Mouse (Mus musculus): ENCODE results near the gene Galnt14.
A peak's percentile ranks its signal among the peaks of the same experiment; 100 is the strongest.

Gene Galnt14

DNA sequence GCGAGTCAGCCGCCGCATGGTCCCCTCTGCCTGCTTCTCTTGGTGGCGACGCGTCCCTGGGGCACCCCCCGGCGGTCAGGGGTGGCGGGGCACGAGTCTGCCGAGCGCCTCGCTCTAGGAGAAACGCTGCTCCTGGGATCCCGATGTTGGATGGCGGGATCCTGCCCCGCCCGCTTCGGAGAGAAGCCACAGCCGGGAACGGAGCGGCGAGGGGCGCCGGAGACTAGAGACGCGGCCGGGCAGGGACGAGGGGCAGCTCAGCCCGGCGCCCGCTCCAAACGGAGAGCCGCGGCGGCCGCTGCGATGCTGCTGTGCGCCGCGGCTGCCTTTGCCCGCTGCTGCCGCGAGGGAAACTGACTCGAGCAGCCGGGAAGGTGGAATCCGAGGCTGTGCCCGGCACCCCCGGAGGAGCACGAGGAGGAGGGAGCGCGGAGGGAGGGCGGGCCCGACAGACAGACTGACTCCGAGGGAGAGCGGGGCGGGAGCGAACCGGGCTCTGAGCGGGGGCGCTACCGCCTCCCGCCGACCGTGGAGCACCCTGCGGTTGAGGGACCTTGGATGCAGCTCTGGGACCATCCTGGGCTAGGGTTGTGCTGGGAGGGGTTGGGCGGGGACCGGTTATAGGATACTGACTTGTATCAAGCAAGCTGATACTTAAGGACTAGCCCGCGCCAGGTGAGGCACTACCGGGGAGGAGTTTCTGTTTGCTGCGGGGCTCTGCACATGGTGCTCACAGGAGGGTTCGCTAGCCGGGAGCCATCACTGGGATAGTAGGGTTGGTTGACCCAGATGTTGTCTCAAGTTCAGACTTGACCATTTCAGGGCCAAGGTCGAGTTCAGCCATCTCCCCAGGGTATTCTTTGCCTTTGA, at the start of gene Galnt14:
TSS of gene Galnt14 (minus strand) at position 412 of the 870 bp plus-strand sequence.
- peak; percentile 16 for DNase-seq (ENCODE audit: low spot score)

DNA sequence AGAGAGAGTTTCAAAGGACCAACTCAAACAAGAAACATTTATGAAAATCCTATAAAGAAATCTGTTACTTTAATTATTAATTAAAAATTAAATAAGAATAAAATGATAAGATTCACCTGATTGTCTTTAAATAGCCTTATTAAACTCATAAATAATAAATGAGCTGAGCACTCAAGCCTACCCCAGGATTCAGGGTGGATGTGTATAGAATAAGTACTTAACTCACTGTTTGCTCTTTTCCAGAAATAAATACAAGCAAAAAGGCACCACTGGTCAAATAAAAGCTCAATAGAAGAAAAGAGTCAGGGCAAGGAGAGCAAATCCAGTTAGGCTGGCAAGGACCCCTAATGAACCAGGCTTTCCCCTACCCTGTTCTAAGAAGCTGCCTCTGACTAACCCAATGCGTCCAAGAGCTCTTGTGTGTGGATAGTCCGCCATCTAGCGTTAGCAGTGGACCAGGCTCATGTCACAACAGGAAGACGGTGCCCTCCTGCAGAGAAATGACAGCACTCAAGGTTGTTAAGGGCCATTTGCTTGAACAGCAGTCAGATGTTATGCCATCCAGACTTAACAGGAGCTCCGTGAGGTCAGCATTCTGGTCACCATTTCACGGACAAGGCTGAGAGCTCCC, 33.5 kb upstream of the Galnt14 start:
- peak; percentile 29 for DNase-seq (ENCODE audit: low spot score)

DNA sequence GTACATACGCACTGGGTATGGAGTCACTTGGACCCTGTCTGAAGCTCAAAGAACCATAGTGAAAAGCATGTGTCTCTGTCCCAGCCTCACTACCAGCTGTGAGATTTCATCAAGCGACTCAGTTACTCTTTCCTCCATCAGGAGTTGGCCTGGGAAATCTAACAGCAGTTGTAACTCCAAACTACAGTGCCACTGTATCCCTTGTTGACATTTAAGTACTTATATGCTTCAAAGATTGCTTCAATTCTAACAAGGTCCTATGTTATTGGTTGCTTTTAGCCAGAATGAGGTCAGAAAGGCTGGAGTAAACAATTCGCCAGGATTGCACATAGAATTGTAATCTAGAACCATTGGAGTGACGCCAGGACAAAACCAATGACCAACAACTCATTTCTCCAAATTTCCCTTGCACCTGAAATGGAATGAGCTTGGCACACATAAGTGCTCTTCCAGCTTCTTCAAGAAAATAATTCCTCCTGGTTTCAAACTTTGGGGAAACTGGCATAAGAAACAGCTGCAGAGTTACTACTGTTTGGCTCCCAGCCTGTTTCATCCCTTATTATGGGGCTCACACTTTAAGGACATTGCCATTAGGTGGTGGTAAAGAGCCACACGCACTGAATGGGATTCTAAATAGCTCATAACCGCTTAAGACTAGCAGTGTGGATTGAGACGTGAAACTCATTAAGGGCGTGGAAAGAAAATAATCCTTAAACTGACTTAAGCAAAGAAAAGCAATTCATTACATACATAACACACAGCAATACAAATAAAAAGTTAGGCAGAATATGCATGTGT, 13.8 kb upstream of the Galnt14 start:
- DNase-seq (ENCODE audit: low spot score): no peak

GRCm38 (mm10) chr17:73719021-73719748, 8.9 kb upstream of the Galnt14 start:
- DNase-seq (ENCODE audit: low spot score): no peak

DNA sequence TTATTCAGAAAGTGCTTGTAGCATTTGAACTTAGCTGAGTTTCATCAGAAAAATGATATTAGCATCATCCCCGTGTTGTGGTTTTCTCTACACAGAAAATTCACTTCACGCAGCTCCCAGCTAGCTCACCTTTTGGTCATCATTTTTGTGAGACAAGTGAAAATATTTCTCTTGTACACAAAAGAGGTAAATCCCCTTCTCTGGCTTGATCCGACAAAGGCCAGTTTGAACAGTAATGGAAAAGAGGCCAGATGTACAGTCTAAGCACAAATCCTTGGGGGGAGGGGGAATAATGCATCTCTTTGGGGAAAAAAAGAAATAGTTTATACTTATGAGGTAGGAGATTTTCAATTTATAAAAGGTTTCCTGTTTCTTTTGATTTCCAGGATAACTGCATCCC, 6.4 kb upstream of the Galnt14 start:
- no peak for DNase-seq (ENCODE audit: low spot score)

GRCm38 (mm10) chr17:73714440-73715221, 4.4 kb upstream of the Galnt14 start:
- no peak for DNase-seq (ENCODE audit: low spot score)

- no peak for DNase-seq (ENCODE audit: low spot score)
Measured at GRCm38 (mm10) chr17:73713347-73713746, 3.1 kb upstream of the Galnt14 start.

- DNase-seq (ENCODE audit: low spot score): no peak
Measured at GRCm38 (mm10) chr17:73711919-73712318, 1.7 kb upstream of the Galnt14 start.

DNA sequence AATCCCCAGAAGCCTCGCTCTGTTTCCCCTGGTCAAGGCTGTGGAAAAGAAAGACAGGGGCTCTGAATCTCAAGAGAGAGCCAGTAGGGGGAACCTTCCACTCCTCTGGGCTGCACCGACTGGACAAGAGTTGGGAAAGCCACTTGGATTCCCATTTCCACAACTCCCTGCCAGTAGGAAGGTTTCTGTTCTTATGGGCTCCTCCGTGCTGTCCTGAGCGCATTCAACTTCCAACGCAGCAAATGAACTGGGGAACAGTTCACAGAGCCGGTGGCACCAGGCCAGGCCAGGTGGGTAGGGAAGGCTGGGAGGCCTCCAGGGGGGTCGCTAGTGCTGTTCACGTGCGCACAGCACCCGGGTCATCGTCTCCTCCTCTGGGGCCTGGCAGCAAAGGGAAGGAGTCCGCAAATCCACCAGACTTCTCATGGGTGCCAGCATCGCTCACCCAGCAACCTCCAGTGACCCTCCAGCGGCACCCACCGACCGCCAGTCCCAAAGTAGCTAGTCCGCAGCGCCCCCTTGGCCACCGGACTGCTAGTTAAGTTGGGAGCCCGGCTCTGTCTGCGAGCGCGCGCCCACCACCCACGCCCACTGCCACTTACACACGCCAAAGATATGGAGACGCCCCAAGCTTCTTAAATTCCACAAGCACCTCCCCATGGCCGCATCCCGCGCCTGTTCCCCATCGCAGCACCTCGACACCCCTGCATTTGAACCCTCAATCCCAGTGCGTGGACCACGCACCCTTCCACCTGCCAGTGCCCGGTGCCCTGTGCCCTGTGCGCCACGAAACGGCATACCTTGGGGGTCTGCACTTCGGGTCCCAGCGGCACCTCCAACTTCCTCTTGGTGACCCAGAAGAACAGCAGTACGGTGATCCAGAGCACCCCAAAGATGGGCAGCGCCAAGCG, 867 bp downstream of the Galnt14 start:
- peak; percentile 11 for DNase-seq (ENCODE audit: low spot score)

GRCm38 (mm10) chr17:73708451-73708850, 1.8 kb downstream of the Galnt14 start:
- DNase-seq (ENCODE audit: low spot score): no peak

DNA sequence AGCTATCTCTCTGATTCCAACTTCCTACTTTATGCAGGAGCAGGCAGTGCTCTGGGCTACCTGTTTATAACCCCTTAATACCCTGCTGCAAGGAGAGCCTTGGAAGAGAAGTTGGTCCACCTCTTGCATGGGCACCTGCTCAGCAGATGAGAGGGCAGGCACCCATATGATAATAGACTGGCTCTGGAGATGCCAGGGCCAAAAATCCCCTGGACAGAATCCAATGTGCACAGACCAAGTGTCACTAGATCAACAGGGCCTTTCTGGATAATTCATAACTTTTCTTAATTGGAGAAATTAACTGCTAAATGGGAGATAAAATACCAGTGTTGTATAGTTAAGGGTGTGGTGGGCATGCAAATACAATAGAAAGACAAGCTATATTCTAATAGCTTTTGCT, 6.7 kb downstream of the Galnt14 start:
- DNase-seq (ENCODE audit: low spot score): no peak

DNA sequence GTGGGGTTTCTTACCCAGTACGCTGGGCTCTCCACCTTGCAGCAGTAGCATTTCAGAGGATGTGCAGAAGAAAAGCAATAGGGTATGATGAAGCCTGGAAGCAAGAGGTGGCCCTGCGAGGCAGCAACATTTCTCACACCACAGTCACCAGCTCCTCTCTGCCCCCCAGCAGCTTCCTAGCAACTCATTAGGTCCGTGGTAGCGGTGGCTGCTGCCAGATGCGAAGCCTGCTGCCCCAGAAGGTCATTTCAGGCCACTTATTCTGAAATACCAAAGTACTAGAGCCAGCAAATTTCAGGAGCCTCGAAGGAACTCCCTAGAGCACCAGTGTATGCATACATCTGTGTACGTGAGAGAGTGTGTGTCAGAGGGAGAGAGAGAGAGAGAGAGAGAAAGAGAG, 9.2 kb downstream of the Galnt14 start:
- DNase-seq (ENCODE audit: low spot score): no peak

GRCm38 (mm10) chr17:73699881-73700280, 10.4 kb downstream of the Galnt14 start:
- no peak for DNase-seq (ENCODE audit: low spot score)

GRCm38 (mm10) chr17:73694206-73694952, 15.9 kb downstream of the Galnt14 start:
- no peak for DNase-seq (ENCODE audit: low spot score)

- DNase-seq (ENCODE audit: low spot score): no peak
Measured at GRCm38 (mm10) chr17:73688261-73688660, 22.0 kb downstream of the Galnt14 start.

GRCm38 (mm10) chr17:73686292-73686691, 24.0 kb downstream of the Galnt14 start:
- no peak for DNase-seq (ENCODE audit: low spot score)

DNA sequence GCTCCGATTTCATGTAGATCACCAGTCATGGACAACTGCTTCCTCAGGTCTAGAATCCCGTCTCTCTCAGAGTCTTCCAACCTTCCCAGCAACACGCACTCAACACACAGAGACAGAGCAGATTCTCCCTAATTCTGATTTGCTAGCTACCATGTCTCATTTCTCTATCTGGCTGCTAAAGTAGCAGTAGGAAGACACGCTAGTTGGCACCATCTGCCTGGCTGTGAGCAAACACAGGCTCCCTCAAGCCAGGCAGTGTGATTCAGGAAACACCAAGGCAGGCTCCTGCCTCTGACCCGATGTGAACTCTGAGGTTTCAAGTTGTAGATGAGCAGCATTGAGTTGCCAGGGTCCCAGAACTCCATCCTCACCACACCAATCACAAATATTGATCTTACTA, 25.5 kb downstream of the Galnt14 start:
- DNase-seq (ENCODE audit: low spot score): no peak

- no peak for DNase-seq (ENCODE audit: low spot score)
Measured at GRCm38 (mm10) chr17:73671921-73672320, 38.3 kb downstream of the Galnt14 start.

- DNase-seq (ENCODE audit: low spot score): no peak
Measured at GRCm38 (mm10) chr17:73670048-73670447, 40.2 kb downstream of the Galnt14 start.

Measured in testis, postnatal 14 days (tissue).